ENCODE assay signal across 14 mouse cellular contexts in genomic region chr11:45508566-45508965, GRCm38 (mm10).
DNase-seq lines count a peak whose midpoint lies in the region; ATAC-seq and TF ChIP-seq lines count a peak whose summit lies in the region.
"Had no signal": no experiment of that assay in that cellular context is flagged by ENCODE, and none has a peak within 500 bp of the region (broad histone marks: within the 10 kb centered on the region; RNA-seq: fewer than 3 reads in every experiment).

No protein-coding gene starts in this region.

- TF ChIP-seq CTCF in intestine, postnatal 0 days (IDR thresholded peaks at IDR 0.05; ENCODE audit: low read depth): no peak

- H3K4me3 ChIP-seq in hindbrain, embryonic 12.5 days: no peak overlapping the region
- no peak overlapping the region for H3K4me3 ChIP-seq in hindbrain, embryonic 14.5 days (replicated peaks; ENCODE audit: low read length)
- H3K4me3 ChIP-seq in neural tube, embryonic 13.5 days: no peak overlapping the region
- no peak overlapping the region for H3K4me3 ChIP-seq in limb, embryonic 12.5 days (replicated peaks)
- no peak overlapping the region for H3K4me3 ChIP-seq in intestine, postnatal 0 days (ENCODE audit: low read depth, low read length)
- H3K4me3 ChIP-seq: lung, embryonic 15.5 days; midbrain, embryonic 13.5 days had no signal

- H3K4me1 ChIP-seq in hindbrain, embryonic 12.5 days: peaks cover 6% of the 10 kb centered on the region
- H3K4me1 ChIP-seq in hindbrain, embryonic 14.5 days (replicated peaks; ENCODE audit: control insufficient read depth, insufficient read depth, low read length): no peaks in the 10 kb centered on the region
- peaks cover 17% of the 10 kb centered on the region for H3K4me1 ChIP-seq in neural tube, embryonic 13.5 days (replicated peaks)
- peaks cover 16% of the 10 kb centered on the region for H3K4me1 ChIP-seq in limb, embryonic 12.5 days (replicated peaks)
- no peaks in the 10 kb centered on the region for H3K4me1 ChIP-seq in intestine, postnatal 0 days (replicated peaks; ENCODE audit: control insufficient read depth, insufficient read depth, low read length)
- H3K4me1 ChIP-seq: lung, embryonic 15.5 days had no signal

- DNase-seq in cerebellum, postnatal 14 days: peak; percentile 65 to 71
- no peak for DNase-seq in cerebellum, adult 18-20 months
- no peak for DNase-seq in hindbrain, embryonic 14.5 days (ENCODE audit: low spot score)
- no peak for DNase-seq in neural tube, embryonic 10.5 days (ENCODE audit: extremely low spot score, low spot score)
- DNase-seq: B cell, adult 2 months; cerebellum, adult 9-10 months; gastrocnemius, postnatal 10 days had no signal

- H3K27me3 ChIP-seq in hindbrain, embryonic 12.5 days: no peaks in the 10 kb centered on the region
- no peaks in the 10 kb centered on the region for H3K27me3 ChIP-seq in hindbrain, embryonic 14.5 days (ENCODE audit: control insufficient read depth, insufficient read depth, low read length)
- H3K27me3 ChIP-seq in neural tube, embryonic 13.5 days: no peaks in the 10 kb centered on the region
- no peaks in the 10 kb centered on the region for H3K27me3 ChIP-seq in limb, embryonic 12.5 days
- H3K27me3 ChIP-seq in intestine, postnatal 0 days (replicated peaks; ENCODE audit: control insufficient read depth, insufficient read depth, low read length): no peaks in the 10 kb centered on the region
- H3K27me3 ChIP-seq: lung, embryonic 15.5 days; midbrain, embryonic 13.5 days had no signal

- 58% methylated on average over 4 of the region's 4 CpGs for WGBS in hindbrain, embryonic 12.5 days
- 39% methylated on average over 4 of the region's 4 CpGs for WGBS in hindbrain, embryonic 14.5 days
- WGBS in neural tube, embryonic 13.5 days: 51% methylated on average over 4 of the region's 4 CpGs
- WGBS in limb, embryonic 12.5 days: 55% methylated on average over 4 of the region's 4 CpGs
- WGBS in intestine, postnatal 0 days: 63% methylated on average over 4 of the region's 4 CpGs

- H3K9me3 ChIP-seq in hindbrain, embryonic 12.5 days (replicated peaks): no peaks in the 10 kb centered on the region; the same call in 1 of the 2 replicates
- no peaks in the 10 kb centered on the region; the same call in 1 of the 2 replicates for H3K9me3 ChIP-seq in hindbrain, embryonic 14.5 days (ENCODE audit: control insufficient read depth, low read length)
- no peaks in the 10 kb centered on the region for H3K9me3 ChIP-seq in neural tube, embryonic 13.5 days
- peaks cover 7% of the 10 kb centered on the region; the same call in 1 of the 2 replicates for H3K9me3 ChIP-seq in limb, embryonic 12.5 days
- H3K9me3 ChIP-seq in intestine, postnatal 0 days (ENCODE audit: control insufficient read depth): no peaks in the 10 kb centered on the region
- H3K9me3 ChIP-seq: lung, embryonic 15.5 days; midbrain, embryonic 13.5 days had no signal

- no peak overlapping the region for H3K9ac ChIP-seq in hindbrain, embryonic 12.5 days
- no peak overlapping the region for H3K9ac ChIP-seq in hindbrain, embryonic 14.5 days
- H3K9ac ChIP-seq in neural tube, embryonic 13.5 days: no peak overlapping the region
- no peak overlapping the region for H3K9ac ChIP-seq in limb, embryonic 12.5 days (replicated peaks)
- H3K9ac ChIP-seq in intestine, postnatal 0 days (ENCODE audit: low read depth, low read length): no peak overlapping the region
- H3K9ac ChIP-seq: lung, embryonic 15.5 days; midbrain, embryonic 13.5 days had no signal

- no peaks in the 10 kb centered on the region for H3K36me3 ChIP-seq in hindbrain, embryonic 12.5 days
- H3K36me3 ChIP-seq in hindbrain, embryonic 14.5 days (replicated peaks; ENCODE audit: control insufficient read depth, insufficient read depth): no peaks in the 10 kb centered on the region
- H3K36me3 ChIP-seq in neural tube, embryonic 13.5 days: no peaks in the 10 kb centered on the region
- no peaks in the 10 kb centered on the region for H3K36me3 ChIP-seq in limb, embryonic 12.5 days
- no peaks in the 10 kb centered on the region for H3K36me3 ChIP-seq in intestine, postnatal 0 days (ENCODE audit: control insufficient read depth, insufficient read depth)
- H3K36me3 ChIP-seq: lung, embryonic 15.5 days; midbrain, embryonic 13.5 days had no signal

- H3K4me2 ChIP-seq in hindbrain, embryonic 12.5 days (replicated peaks): no peak overlapping the region
- H3K4me2 ChIP-seq in hindbrain, embryonic 14.5 days (replicated peaks): no peak overlapping the region
- no peak overlapping the region for H3K4me2 ChIP-seq in neural tube, embryonic 13.5 days
- no peak overlapping the region for H3K4me2 ChIP-seq in limb, embryonic 12.5 days
- H3K4me2 ChIP-seq in intestine, postnatal 0 days (replicated peaks; ENCODE audit: low read depth): no peak overlapping the region
- H3K4me2 ChIP-seq: lung, embryonic 15.5 days; midbrain, embryonic 13.5 days had no signal

- no peak for ATAC-seq in hindbrain, embryonic 12.5 days (ENCODE audit: low FRiP score)
- ATAC-seq in hindbrain, embryonic 14.5 days (ENCODE audit: low FRiP score): no peak
- ATAC-seq in neural tube, embryonic 13.5 days (ENCODE audit: low read depth): no peak
- no peak for ATAC-seq in limb, embryonic 12.5 days (ENCODE audit: insufficient number of reproducible peaks, insufficient read depth, low FRiP score, low TSS enrichment, low read depth)
- ATAC-seq in intestine, postnatal 0 days: no peak
- ATAC-seq: midbrain, embryonic 13.5 days had no signal

- peak overlapping the region; percentile 30 for H3K27ac ChIP-seq in hindbrain, embryonic 12.5 days
- H3K27ac ChIP-seq in hindbrain, embryonic 14.5 days: no peak overlapping the region
- H3K27ac ChIP-seq in neural tube, embryonic 13.5 days (replicated peaks): peak overlapping the region; percentile 64
- H3K27ac ChIP-seq in limb, embryonic 12.5 days: peak overlapping the region; percentile 41
- H3K27ac ChIP-seq in intestine, postnatal 0 days (ENCODE audit: low read depth, low read length): no peak overlapping the region
- H3K27ac ChIP-seq: lung, embryonic 15.5 days; midbrain, embryonic 13.5 days; stomach, postnatal 0 days had no signal

Comparison
In these comparisons a context has a peak if more than half of its experiments do, and no peak if none do; other contexts are left out.
1. DNase-seq: peak in cerebellum, postnatal 14 days (2 of 2); none in cerebellum, adult 18-20 months (0 of 2), hindbrain, embryonic 14.5 days (single experiment) and neural tube, embryonic 10.5 days (single experiment).
2. H3K27ac ChIP-seq: peak in hindbrain, embryonic 12.5 days (single experiment), neural tube, embryonic 13.5 days (single experiment) and limb, embryonic 12.5 days (single experiment); none in hindbrain, embryonic 14.5 days (single experiment) and intestine, postnatal 0 days (single experiment).